Mouse (Mus musculus): ENCODE data around the gene S1pr1. TPM values are rescaled to one million over a fixed set of nuclear protein-coding genes. Genes with fewer than 3 reads are reported as not detected.

Gene S1pr1
- total RNA-seq (2021) = 10 to 100 TPM; 74.8 to 95.8 TPM

GRCm38 (mm10) chr3:115714671-115715651 lies at the start of gene S1pr1:
S1pr1 (minus strand) TSS chr3:115715072.
- intact Hi-C loops (cut with DNase I) = loop anchor here (1.0 kb wide), 1 partner anchor 51 kb away; no protein-coding TSS in a partner anchor
- DNase-seq = peak; percentile 86 to 89

DNA sequence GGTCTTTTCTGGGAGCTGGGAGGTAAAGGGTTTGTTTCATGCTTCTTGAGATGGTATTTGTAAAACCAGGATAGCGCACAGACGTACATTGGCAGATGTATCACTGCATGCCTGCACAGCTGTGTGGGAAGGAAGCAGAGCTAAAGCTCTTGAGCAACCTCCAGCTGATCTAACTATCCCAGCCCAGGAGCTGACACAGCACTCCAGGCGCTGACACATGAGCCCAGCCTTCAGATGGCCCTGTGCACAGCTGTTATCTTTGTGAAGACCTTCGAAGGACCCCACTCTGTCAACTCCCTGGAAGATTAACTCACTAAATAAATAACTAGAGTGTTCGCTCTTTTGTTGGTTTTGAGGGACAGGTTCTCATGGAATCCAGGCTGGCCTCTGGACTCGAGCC lies 48.4 kb upstream of the S1pr1 start:
- intact Hi-C loops (cut with DNase I) = no loop called here
- peak; percentile 45 to 52 for DNase-seq

DNA sequence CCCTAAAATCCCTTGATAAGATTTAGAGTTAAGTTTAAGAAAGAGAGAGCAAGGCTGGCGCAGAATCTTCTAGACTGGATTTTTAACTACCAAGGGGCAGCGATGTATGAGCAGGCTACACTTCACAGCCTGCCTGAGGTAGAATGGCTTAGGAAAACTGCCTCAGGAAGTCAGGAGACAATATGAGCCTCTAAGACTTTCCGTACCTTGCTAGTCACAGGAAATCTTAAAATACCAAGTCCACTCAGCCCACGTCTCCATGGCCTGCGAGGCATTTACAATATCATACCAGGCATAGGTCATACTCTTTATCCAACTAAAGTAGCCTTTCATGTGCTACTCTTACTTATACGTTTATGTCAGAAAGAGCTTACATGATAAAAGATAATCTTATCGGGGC lies 48.0 kb upstream of the S1pr1 start:
- DNase-seq = no peak
- intact Hi-C loops (cut with DNase I) = no loop called here

DNA sequence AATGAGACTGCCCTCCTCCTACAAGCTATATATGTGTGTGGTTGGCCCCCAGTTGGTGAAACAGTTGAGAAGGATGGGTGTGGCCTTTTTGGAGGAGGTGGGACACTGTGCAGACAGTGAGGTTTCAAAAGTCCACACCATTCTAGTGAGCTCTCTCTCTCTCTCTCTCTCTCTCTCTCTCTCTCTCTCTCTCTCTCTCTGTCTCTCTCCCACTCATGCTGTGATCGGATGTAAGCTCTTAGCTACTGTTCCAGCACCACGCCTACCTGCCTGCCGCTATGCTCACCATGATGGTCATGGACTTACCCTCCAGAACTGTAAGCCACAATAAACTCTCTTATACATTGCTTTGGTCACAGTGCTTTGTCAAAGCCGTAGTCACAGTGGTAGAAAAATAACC lies 44.8 kb upstream of the S1pr1 start:
- DNase-seq = no peak
- intact Hi-C loops (cut with DNase I) = no loop called here

- peak; percentile 44 to 48 for DNase-seq
These were observed 43.6 kb upstream of the S1pr1 start for GRCm38 (mm10) chr3:115758455-115758912.

GRCm38 (mm10) chr3:115754466-115754865 lies 39.6 kb upstream of the S1pr1 start:
- DNase-seq = no peak
- intact Hi-C loops (cut with DNase I) = no loop called here

More at GRCm38 (mm10) chr3:115758455-115758912, 43.6 kb upstream of the S1pr1 start:
- intact Hi-C loops (cut with DNase I) = no loop called here

- intact Hi-C loops (cut with DNase I) = no loop called here
- DNase-seq = no peak
These were observed 35.5 kb upstream of the S1pr1 start for GRCm38 (mm10) chr3:115750369-115750768.

DNA sequence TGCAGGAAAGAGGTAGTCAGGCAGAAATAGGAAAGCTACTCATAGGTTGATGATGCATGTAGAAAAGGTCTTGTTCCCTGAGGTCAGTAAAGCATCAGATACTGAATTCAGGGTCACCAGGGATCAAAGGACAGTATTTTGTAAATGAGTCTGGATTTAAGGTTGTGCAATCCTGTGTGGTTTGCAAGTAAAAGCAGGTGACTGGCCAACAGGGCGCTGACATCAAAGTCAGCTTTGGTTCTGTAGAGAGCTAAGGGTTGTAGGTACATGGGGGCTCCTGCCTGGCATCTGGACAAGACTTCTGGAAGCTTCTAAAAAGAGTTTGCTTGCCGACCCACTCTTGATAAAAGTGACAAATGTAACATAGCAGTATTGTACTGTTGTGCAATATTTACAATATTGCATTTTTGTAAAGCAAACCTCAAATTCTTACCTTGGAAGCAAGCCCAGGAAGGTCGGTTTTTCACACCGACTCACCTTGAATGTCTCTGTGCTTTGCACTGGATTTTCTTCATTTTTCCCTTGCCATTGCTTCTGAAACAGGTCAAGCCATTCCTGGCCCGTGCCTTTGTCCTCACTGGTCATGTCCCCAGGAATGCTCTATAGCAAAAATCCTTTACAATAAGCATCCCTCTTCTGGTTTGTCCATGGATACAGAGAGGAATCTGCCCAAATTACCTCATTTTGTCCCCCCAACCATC lies 33.6 kb upstream of the S1pr1 start:
- intact Hi-C loops (cut with DNase I) = no loop called here
- no peak for DNase-seq

DNA sequence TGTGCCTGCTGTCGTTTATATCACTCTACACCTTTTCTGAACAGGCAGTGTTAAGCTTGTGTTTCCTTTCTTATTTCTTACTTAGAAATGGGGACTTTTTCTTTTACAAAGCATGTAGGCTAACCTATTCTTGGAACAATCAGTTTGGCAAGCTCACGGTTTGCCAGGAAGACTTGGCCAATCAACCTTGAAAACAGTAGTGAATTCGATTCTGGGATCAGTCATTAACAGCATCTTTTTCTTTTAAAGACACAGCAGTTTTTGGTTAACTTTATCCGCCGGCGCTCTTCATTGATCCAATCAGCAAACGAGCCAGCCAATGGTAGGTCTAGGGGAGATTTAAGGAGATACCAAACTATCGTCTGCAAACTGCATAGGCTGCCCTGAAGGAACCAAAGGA lies 31.6 kb upstream of the S1pr1 start:
- intact Hi-C loops (cut with DNase I) = no loop called here
- DNase-seq = no peak

DNA sequence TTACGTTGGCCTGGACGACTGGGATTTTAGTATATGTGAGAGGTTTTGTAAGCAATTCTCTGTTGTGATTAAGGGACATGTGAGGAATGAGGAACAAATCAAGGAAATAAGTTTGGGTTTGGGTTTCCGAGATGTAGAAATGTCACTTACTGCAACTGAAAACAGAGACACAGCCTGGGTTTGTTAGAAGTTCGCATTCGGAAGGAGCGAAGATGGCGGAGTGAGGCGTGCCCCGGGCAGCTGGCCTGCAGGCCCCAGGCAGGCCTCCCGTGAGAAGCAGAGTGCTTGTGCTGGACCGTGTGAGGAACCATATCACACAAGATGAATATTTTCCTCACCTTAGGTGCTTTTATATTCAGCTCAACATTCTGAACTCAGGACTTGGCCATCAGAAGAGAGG lies 30.2 kb upstream of the S1pr1 start:
- DNase-seq = no peak
- intact Hi-C loops (cut with DNase I) = no loop called here

GRCm38 (mm10) chr3:115738524-115738923 lies 23.7 kb upstream of the S1pr1 start:
- no peak for DNase-seq
- intact Hi-C loops (cut with DNase I) = no loop called here

DNA sequence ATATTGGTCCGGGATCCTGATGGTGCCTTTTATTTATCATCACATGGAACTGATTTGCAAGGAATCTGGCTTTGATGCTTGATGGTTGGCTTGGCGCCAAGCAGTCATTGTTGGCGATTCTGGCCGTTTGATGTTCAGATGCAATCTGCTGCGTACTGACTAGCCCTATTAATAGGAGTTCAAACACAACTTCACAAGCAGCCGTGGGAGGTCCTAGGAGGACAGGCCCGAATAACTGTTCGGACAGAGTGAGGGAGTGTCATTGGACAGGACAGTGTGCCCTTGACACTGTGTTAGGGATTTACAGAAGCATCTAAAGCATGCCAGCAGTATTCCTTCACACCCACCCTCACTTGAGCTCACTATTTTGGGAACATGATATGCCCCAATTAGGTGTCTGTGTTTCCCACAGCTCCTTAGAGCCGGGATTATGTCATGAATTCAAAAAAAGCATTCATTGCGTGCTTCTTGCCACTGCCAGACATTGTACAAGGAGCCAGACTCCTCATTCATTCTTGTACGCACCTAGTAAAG lies 23.0 kb upstream of the S1pr1 start:
- intact Hi-C loops (cut with DNase I) = no loop called here

DNA sequence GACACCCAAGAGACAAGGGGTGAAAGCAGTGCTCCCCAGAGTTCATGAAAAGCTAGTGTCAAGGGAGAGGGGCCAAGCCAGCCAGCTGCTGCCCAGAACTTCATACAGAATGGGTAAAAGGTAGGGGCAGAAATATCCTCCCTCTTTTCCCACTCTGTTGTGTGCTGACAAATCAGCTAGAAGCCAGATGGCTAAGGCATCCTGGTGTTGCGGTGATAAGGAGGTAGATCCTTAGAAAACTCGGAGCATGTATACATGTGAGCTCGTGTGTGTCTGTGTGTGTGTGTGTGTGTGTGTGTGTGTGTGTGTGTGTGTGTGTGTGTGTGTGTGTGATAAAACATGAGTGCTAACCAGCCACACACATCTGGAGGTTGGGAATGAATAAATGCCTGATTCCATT lies 20.7 kb upstream of the S1pr1 start:
- intact Hi-C loops (cut with DNase I) = no loop called here
- no peak for DNase-seq

More for the DNA sequence above, 23.0 kb upstream of the S1pr1 start:
- DNase-seq = peak; percentile 52 to 56

DNA sequence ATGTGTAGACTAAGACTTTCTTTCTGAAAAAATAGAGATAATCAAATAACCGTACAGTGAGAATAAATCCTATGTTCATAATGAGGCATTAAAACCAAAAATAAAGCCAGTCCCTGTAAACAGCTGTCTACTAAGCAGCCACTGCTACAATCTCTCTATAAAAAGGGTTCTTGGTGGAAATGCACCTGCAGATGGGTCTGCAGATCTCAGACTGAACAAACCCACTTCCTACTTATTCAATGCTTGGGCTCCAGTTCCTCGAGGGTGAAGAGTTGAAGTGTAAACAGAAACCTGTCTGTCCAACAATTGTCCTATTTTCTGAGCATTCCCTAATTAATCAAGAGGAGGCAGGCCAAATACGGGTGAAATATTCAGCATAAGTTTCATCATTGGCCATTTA lies 20.0 kb upstream of the S1pr1 start:
- no peak for DNase-seq
- intact Hi-C loops (cut with DNase I) = no loop called here

GRCm38 (mm10) chr3:115730336-115730735 lies 15.5 kb upstream of the S1pr1 start:
- DNase-seq = no peak
- intact Hi-C loops (cut with DNase I) = no loop called here

- DNase-seq = no peak
- intact Hi-C loops (cut with DNase I) = no loop called here
These were observed 14.3 kb upstream of the S1pr1 start for GRCm38 (mm10) chr3:115729187-115729586.

- intact Hi-C loops (cut with DNase I) = no loop called here
- DNase-seq = no peak
These were observed 13.3 kb upstream of the S1pr1 start for GRCm38 (mm10) chr3:115728211-115728610.

GRCm38 (mm10) chr3:115718886-115719285 lies 4.0 kb upstream of the S1pr1 start:
- intact Hi-C loops (cut with DNase I) = no loop called here
- no peak for DNase-seq

- DNase-seq = no peak
- intact Hi-C loops (cut with DNase I) = no loop called here
These were observed 1.1 kb upstream of the S1pr1 start for GRCm38 (mm10) chr3:115715900-115716515.

- intact Hi-C loops (cut with DNase I) = loop anchor here (1.0 kb wide), 1 partner anchor 52 kb away; no protein-coding TSS in a partner anchor
- DNase-seq = peak; percentile 43 to 51
These were observed 830 bp downstream of the S1pr1 start for GRCm38 (mm10) chr3:115714049-115714435.

Measured in heart, postnatal 10 days (tissue).